Mouse (Mus musculus) stomach, postnatal 0 days (tissue): ENCODE results near the gene Gm11492. TPM values are rescaled to one million over a fixed set of nuclear protein-coding genes. Genes with fewer than 3 reads are reported as not detected.

ENCODE experiments used
- ATAC-seq: fragments of 200-750 bp; cut with Nextera tagmentation; 2 replicates; pipeline ENCODE4 v1.8.0; 2017; ENCODE audit not compliant: low FRiP score, low TSS enrichment
- DNase-seq: peaks from one replicate; pipeline ENCODE4 v3.0.0-alpha.2; 2016; ENCODE audit warnings: low spot score
- H3K27ac ChIP-seq: fragments of 300-500 bp; sonication (generic); replicated peaks from 2 replicates; pipeline ENCODE4 v1.5.1; 2014; ENCODE audit warnings: mild to moderate bottlenecking, control low read depth
- H3K27me3 ChIP-seq: fragments of 300-500 bp; sonication (generic); 2 replicates; pipeline ENCODE4 v1.6.1; 2014; ENCODE audit warnings: low read length; ENCODE audit not compliant: control insufficient read depth, insufficient read depth
- H3K36me3 ChIP-seq: fragments of 300-500 bp; sonication (generic); 2 replicates; pipeline ENCODE4 v1.6.1; 2014; ENCODE audit warnings: low read length, mixed read lengths; ENCODE audit not compliant: control insufficient read depth, insufficient read depth
- H3K4me1 ChIP-seq: fragments of 300-500 bp; sonication (generic); replicated peaks from 2 replicates; pipeline ENCODE4 v1.6.1; 2014; ENCODE audit warnings: antibody characterized with exemption; ENCODE audit not compliant: control insufficient read depth, insufficient read depth
- H3K4me2 ChIP-seq: fragments of 300-500 bp; sonication (generic); replicated peaks from 2 replicates; pipeline ENCODE4 v1.6.1; 2014; ENCODE audit warnings: low read depth, mild to moderate bottlenecking, control low read depth, moderate library complexity
- H3K4me3 ChIP-seq: fragments of 300-500 bp; sonication (generic); 2 replicates; pipeline ENCODE4 v1.5.1; 2014; ENCODE audit warnings: low read depth, low read length, control low read depth
- H3K9ac ChIP-seq: fragments of 300-500 bp; sonication (generic); 2 replicates; pipeline ENCODE4 v1.6.1; 2014; ENCODE audit warnings: mild to moderate bottlenecking, low read length, control low read depth, mixed read lengths
- H3K9me3 ChIP-seq: fragments of 300-500 bp; sonication (generic); 2 replicates; pipeline ENCODE4 v1.6.1; 2016; ENCODE audit warnings: low read length; ENCODE audit not compliant: control insufficient read depth
- CTCF ChIP-seq: IDR thresholded peaks from 2 replicates; pipeline ENCODE4 v1.5.1; 2016; ENCODE audit warnings: antibody characterized with exemption, low read depth, mild to moderate bottlenecking, moderate library complexity
- EP300 ChIP-seq: optimal IDR thresholded peaks from 2 replicates; pipeline ENCODE3; 2016; ENCODE audit warnings: antibody characterized with exemption
- WGBS: fragments of 180-500 bp; shearing (Covaris S2); extraction: QIAGEN DNeasy Blood & Tissue Kit; methylation state at CpG from one replicate; pipeline ENCODE4 v1.1.7; 2014; 5-methylcytosine and 5-hydroxymethylcytosine counted together
- polyA plus RNA-seq: library from polyadenylated mRNA; unstranded; fragments of >200 nt; fragmentation: Nextera tagmentation; extraction: Ambion mirVana; gene quantifications from 2 replicates; pipeline ENCODE4 v1.2.1, GENCODE M21; 2015

Gm11492 gene
- polyA plus RNA-seq, 1 experiment from 2014 or later: not detected

- Histone ChIP-seq H3K4me3 (no peak overlapping the region), H3K4me2 (no peak overlapping the region), H3K27ac (no peak overlapping the region), H3K4me1 (no peaks in the 10 kb centered on the region), H3K9ac (no peak overlapping the region), H3K27me3 (no peaks in the 10 kb centered on the region), H3K9me3 (no peaks in the 10 kb centered on the region), H3K36me3 (peaks cover 41% of the 10 kb centered on the region)
- DNase-seq (no peak), ATAC-seq (no peak)
- TF ChIP-seq EP300: no peak
- no peak for TF ChIP-seq CTCF
- 80% methylated on average over 7 of the region's 7 CpGs for WGBS
Measured at GRCm38 (mm10) chr11:87613972-87614371, 47.5 kb downstream of the Gm11492 start.

GRCm38 (mm10) chr11:87615551-87615950, 49.1 kb downstream of the Gm11492 start:
- no peak overlapping the region for H3K27ac ChIP-seq
- H3K9ac ChIP-seq: no peak overlapping the region
- TF ChIP-seq CTCF (no peak), EP300 (no peak)
- no peaks in the 10 kb centered on the region for H3K27me3 ChIP-seq
- no peak overlapping the region for H3K4me3 ChIP-seq
- no peaks in the 10 kb centered on the region for H3K9me3 ChIP-seq
- H3K36me3 ChIP-seq: peaks cover 37% of the 10 kb centered on the region
- DNase-seq: no peak
- H3K4me1 ChIP-seq: no peaks in the 10 kb centered on the region
- H3K4me2 ChIP-seq: no peak overlapping the region
- 90% methylated on average over 5 of the region's 5 CpGs for whole genome bisulfite sequencing
- no peak for ATAC-seq

- no peaks in the 10 kb centered on the region for H3K4me1 ChIP-seq
- no peaks in the 10 kb centered on the region for H3K27me3 ChIP-seq
- H3K27ac ChIP-seq: no peak overlapping the region
- DNase-seq (no peak), ATAC-seq (no peak)
- H3K4me2 ChIP-seq: no peak overlapping the region
- H3K9ac ChIP-seq: no peak overlapping the region
- no peak for TF ChIP-seq CTCF
- no peak for TF ChIP-seq EP300
- no peaks in the 10 kb centered on the region for H3K9me3 ChIP-seq
- H3K4me3 ChIP-seq: no peak overlapping the region
- H3K36me3 ChIP-seq: peaks cover 34% of the 10 kb centered on the region
- 96% methylated on average over 2 of the region's 2 CpGs for WGBS
Measured at GRCm38 (mm10) chr11:87615952-87616351, 49.5 kb downstream of the Gm11492 start.

- Histone ChIP-seq H3K36me3 (peaks cover 25% of the 10 kb centered on the region), H3K9ac (no peak within 1 kb of the TSS), H3K27ac (no peak within 1 kb of the TSS), H3K9me3 (no peaks in the 10 kb centered on the region), H3K4me2 (no peak within 1 kb of the TSS), H3K4me3 (no peak within 1 kb of the TSS), H3K4me1 (no peaks in the 10 kb centered on the region), H3K27me3 (no peaks in the 10 kb centered on the region)
- TF ChIP-seq CTCF: no peak
- TF ChIP-seq EP300: no peak
- 88% methylated on average over 65 of the region's 69 CpGs for WGBS
- DNase-seq (no peak), ATAC-seq (peak; percentile 26; the same call in 1 of the 2 replicates)
Measured at GRCm38 (mm10) chr11:87616790-87617474, 50.5 kb downstream of the Gm11492 start, which contains the start of gene Hsf5. TSS of gene Hsf5 (plus strand) at chr11:87617164.

GRCm38 (mm10) chr11:87617606-87618005, 51.2 kb downstream of the Gm11492 start:
- Histone ChIP-seq H3K9me3 (no peaks in the 10 kb centered on the region), H3K27me3 (no peaks in the 10 kb centered on the region), H3K27ac (no peak overlapping the region), H3K4me1 (no peaks in the 10 kb centered on the region), H3K4me3 (no peak overlapping the region), H3K36me3 (peaks cover 19% of the 10 kb centered on the region), H3K4me2 (no peak overlapping the region), H3K9ac (no peak overlapping the region)
- TF ChIP-seq EP300 (no peak), CTCF (no peak)
- DNase-seq: no peak
- 0 out of 2 replicates have a peak, but pooled peaks have one; percentile 10 for ATAC-seq
- WGBS: 94% methylated on average over 21 of the region's 32 CpGs

Other genes with a start within 250 kb of the Gm11492 start
- gene Ppm1e, start 207.6 kb upstream of the Gm11492 start, polyA plus RNA-seq: 0.84 and 1.1 TPM in 2 replicates
- gene Rad51c, start 161.7 kb upstream of the Gm11492 start, polyA plus RNA-seq: 1.7 and 1.8 TPM in 2 replicates
- gene Tex14, start 161.6 kb upstream of the Gm11492 start, polyA plus RNA-seq: 0.98 and 1.6 TPM in 2 replicates
- 25.5 and 26.3 TPM in 2 replicates for gene Sept4, start 2.2 kb downstream of the Gm11492 start, polyA plus RNA-seq
- gene Mtmr4, start 25.5 kb downstream of the Gm11492 start, polyA plus RNA-seq: 9.4 and 11.5 TPM in 2 replicates
- gene Hsf5, start 50.5 kb downstream of the Gm11492 start, polyA plus RNA-seq: 0.12 TPM in 1 of 2 replicates, not detected in the other
- gene Rnf43, start 96.1 kb downstream of the Gm11492 start, polyA plus RNA-seq: 6.6 and 7.4 TPM in 2 replicates
- 119 and 121 TPM in 2 replicates for gene Supt4a, start 170.9 kb downstream of the Gm11492 start, polyA plus RNA-seq
- gene Tspoap1, start 193.9 kb downstream of the Gm11492 start, polyA plus RNA-seq: 0.56 and 0.70 TPM in 2 replicates
- 0.52 and 0.74 TPM in 2 replicates for gene Mpo, start 226.9 kb downstream of the Gm11492 start, polyA plus RNA-seq